Mouse (Mus musculus) right cerebral cortex, adult 2 months (tissue): ENCODE measurements around the gene Lbhd2.

Experiments used
- DNase-seq, 2 experiments: peaks; one replicate each; pipeline ENCODE4 v3.0.0; 2021 to 2022; ENCODE audit warnings: low spot score in 2 of 2

Lbhd2 gene

GRCm38 (mm10) chr12:111447350-111447749 lies 40.7 kb downstream of the Lbhd2 start:
- no peak for DNase-seq

- no peak for DNase-seq
Measured at GRCm38 (mm10) chr12:111447898-111448760, 41.5 kb downstream of the Lbhd2 start.

- no peak for DNase-seq
Measured at GRCm38 (mm10) chr12:111448931-111449705, 42.5 kb downstream of the Lbhd2 start.

- no peak for DNase-seq
Measured at GRCm38 (mm10) chr12:111450359-111450758, 43.8 kb downstream of the Lbhd2 start.

- DNase-seq: no peak
Measured at GRCm38 (mm10) chr12:111451561-111451960, 45.0 kb downstream of the Lbhd2 start.

GRCm38 (mm10) chr12:111454021-111454420 lies 47.4 kb downstream of the Lbhd2 start:
- no peak for DNase-seq

GRCm38 (mm10) chr12:111454543-111455280 lies 48.1 kb downstream of the Lbhd2 start:
- DNase-seq: no peak

- DNase-seq: no peak
Measured at GRCm38 (mm10) chr12:111455311-111455846, 48.8 kb downstream of the Lbhd2 start.

- no peak for DNase-seq
Measured at GRCm38 (mm10) chr12:111455860-111456259, 49.3 kb downstream of the Lbhd2 start.

GRCm38 (mm10) chr12:111457742-111458141 lies 51.1 kb downstream of the Lbhd2 start:
- DNase-seq: no peak
